Mouse (Mus musculus) testis, postnatal 10 days (tissue): ENCODE measurements at regions not wholly inside any gene's neighbourhood (a gene's known extent, or its start where the extent isn't known, plus 50 kb on each side); places are given as distances from the start of the nearest gene placed in this dataset.

Experiments
- DNase-seq: peaks from one replicate; pipeline ENCODE4 v3.0.0; 2021; ENCODE audit warnings: low spot score

DNA sequence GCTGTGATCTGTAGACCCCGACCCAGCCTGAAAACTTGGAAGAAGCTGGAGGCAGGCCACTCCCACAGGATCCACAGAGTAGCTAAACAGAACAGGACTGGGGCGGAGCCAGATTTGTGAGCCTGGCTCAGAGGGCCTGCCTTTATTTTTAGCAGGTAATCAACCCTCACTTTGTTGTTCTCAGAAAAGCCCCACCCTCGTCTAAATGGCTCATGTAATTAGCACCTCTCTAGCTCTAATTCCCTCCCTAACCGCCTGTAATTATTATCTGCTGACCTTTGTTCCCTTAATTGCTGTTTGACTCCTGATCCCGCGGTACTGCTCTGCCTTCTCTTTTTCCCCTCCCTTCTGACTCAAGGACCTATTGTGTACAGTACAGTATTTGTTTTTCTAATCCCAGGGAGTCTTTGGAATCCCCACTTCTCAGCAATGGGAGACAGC is 95.6 kb upstream of the Bdnf start:
- DNase-seq: no peak

- DNase-seq: no peak
Observed at GRCm38 (mm10) chr2:109618341-109619058, 56.0 kb upstream of the Bdnf start.

DNA sequence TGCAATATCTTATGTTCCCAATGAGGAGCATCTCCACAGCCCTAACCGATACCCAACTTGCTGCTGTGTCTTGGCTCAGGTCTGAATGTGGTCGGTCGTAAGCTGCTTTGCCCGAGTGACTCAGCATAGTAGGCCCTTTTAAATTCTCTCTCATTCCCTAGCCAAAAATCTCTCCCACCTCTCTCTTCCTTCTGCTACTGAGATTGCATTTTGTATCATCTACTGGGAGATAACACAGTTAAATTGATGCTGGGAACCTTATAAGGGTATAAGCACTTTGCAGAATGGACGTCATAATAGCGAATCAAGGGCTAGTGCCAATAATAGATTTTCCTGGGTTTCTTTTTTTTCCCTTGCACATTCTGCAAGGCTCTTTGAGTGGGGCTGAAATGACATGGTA is 54.8 kb upstream of the Bdnf start:
- DNase-seq: no peak

DNA sequence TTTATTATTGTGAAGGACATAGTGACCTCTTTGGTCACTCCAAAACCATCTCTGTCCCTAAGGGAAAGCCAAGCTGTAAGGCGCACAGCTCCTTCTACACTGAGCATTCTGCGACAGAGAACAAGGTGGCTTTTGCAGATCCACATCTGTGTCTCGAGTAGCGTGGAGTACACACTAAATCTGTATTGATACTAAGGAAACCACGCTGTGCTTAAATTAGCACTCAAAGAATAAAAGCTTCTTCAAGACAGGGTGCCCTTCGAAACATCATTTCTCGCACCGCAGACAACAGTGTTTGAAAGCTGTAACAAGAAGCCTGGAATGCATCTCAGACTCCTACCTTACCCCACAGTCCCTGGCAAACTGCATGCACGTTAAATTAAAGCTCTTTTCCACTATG is 52.9 kb upstream of the Bdnf start:
- no peak for DNase-seq
